Mouse (Mus musculus) lung, embryonic 14.5 days (tissue): Measurements from ENCODE around the gene Astn1. TPM values are rescaled to one million over a fixed set of nuclear protein-coding genes. Genes with fewer than 3 reads are reported as not detected.
A peak's percentile ranks its signal among the peaks of the same experiment; 100 is the strongest.

Experiments used
- ATAC-seq: fragments of 200-750 bp; cut with Nextera tagmentation; 2 replicates; pipeline ENCODE4 v1.8.0; 2017; ENCODE audit warnings: mild to moderate bottlenecking, moderate TSS enrichment, moderate library complexity; ENCODE audit not compliant: insufficient read depth
- DNase-seq: peaks from one replicate; pipeline ENCODE4 v3.0.0-alpha.2; 2015
- H3K27ac ChIP-seq: fragments of 300-500 bp; sonication (generic); 2 replicates; pipeline ENCODE4 v1.5.1; 2014; ENCODE audit warnings: low read depth, mild to moderate bottlenecking, moderate library complexity
- H3K27me3 ChIP-seq: fragments of 300-500 bp; sonication (generic); 2 replicates; pipeline ENCODE4 v1.6.1; 2014; ENCODE audit warnings: low read length, control low read depth; ENCODE audit not compliant: insufficient read depth
- H3K36me3 ChIP-seq: fragments of 300-500 bp; sonication (generic); 2 replicates; pipeline ENCODE4 v1.6.1; 2014; ENCODE audit warnings: control low read depth; ENCODE audit not compliant: insufficient read depth
- H3K4me1 ChIP-seq: fragments of 300-500 bp; sonication (generic); 2 replicates; pipeline ENCODE4 v1.6.1; 2014; ENCODE audit warnings: antibody characterized with exemption, control low read depth; ENCODE audit not compliant: insufficient read depth
- H3K4me2 ChIP-seq: fragments of 300-500 bp; sonication (generic); 2 replicates; pipeline ENCODE4 v1.6.1; 2014; ENCODE audit warnings: mild to moderate bottlenecking
- H3K4me3 ChIP-seq: fragments of 300-500 bp; sonication (generic); 2 replicates; pipeline ENCODE4 v1.5.1; 2014; ENCODE audit warnings: low read depth, low read length
- H3K9ac ChIP-seq: fragments of 300-500 bp; sonication (generic); 2 replicates; pipeline ENCODE4 v1.6.1; 2014
- H3K9me3 ChIP-seq: fragments of 300-500 bp; sonication (generic); 2 replicates; pipeline ENCODE4 v1.6.1; 2016; ENCODE audit warnings: low read depth, low read length, control low read depth
- CTCF ChIP-seq: IDR thresholded peaks from 2 replicates; pipeline ENCODE4 v1.5.1; 2016; ENCODE audit warnings: antibody characterized with exemption, low read depth
- WGBS: fragments of 180-500 bp; shearing (Covaris S2); extraction: QIAGEN DNeasy Blood & Tissue Kit; methylation state at CpG from one replicate; pipeline ENCODE4 v1.1.7; 2014; 5-methylcytosine and 5-hydroxymethylcytosine counted together
- polyA plus RNA-seq: library from polyadenylated mRNA; unstranded; fragments of >200 nt; fragmentation: Nextera tagmentation; extraction: Ambion mirVana; gene quantifications from 2 replicates; pipeline ENCODE4 v1.2.1, GENCODE M21; 2014

The Astn1 gene
- polyA plus RNA-seq, 1 experiment from 2014 or later = 0.36 TPM

- no peak overlapping the region for H3K9ac ChIP-seq
- no peak overlapping the region for H3K27ac ChIP-seq
- H3K4me1 ChIP-seq = no peaks in the 10 kb centered on the region
- no peak overlapping the region for H3K4me3 ChIP-seq
- H3K36me3 ChIP-seq = no peaks in the 10 kb centered on the region
- no peak overlapping the region for H3K4me2 ChIP-seq
- ATAC-seq (peak; percentile 84), DNase-seq (peak; percentile 70)
- H3K9me3 ChIP-seq = no peaks in the 10 kb centered on the region
- H3K27me3 ChIP-seq = no peaks in the 10 kb centered on the region
- peak; percentile 74 for TF ChIP-seq CTCF
- WGBS = 33% methylated on average over 16 of the region's 16 CpGs
Observed at GRCm38 (mm10) chr1:158596726-158597448, 234.8 kb downstream of the Astn1 start.

- WGBS = 77% methylated on average over 7 of the region's 7 CpGs
- DNase-seq (peak; percentile 3), ATAC-seq (no peak)
- no peaks in the 10 kb centered on the region for H3K9me3 ChIP-seq
- TF ChIP-seq CTCF = peak; percentile 46
- H3K27me3 ChIP-seq = no peaks in the 10 kb centered on the region
- H3K4me2 ChIP-seq = no peak overlapping the region
- H3K36me3 ChIP-seq = no peaks in the 10 kb centered on the region
- H3K4me3 ChIP-seq = no peak overlapping the region
- no peak overlapping the region for H3K27ac ChIP-seq
- H3K9ac ChIP-seq = no peak overlapping the region
- no peaks in the 10 kb centered on the region for H3K4me1 ChIP-seq
Observed at GRCm38 (mm10) chr1:158597996-158598395, 235.9 kb downstream of the Astn1 start.

- WGBS = 90% methylated on average over 2 of the region's 2 CpGs
Observed at GRCm38 (mm10) chr1:158599435-158599834, 237.4 kb downstream of the Astn1 start.

GRCm38 (mm10) chr1:158603056-158603455 is 241.0 kb downstream of the Astn1 start:
- Histone ChIP-seq H3K4me2 (no peak overlapping the region), H3K4me3 (no peak overlapping the region), H3K9ac (no peak overlapping the region), H3K27ac (no peak overlapping the region), H3K4me1 (no peaks in the 10 kb centered on the region), H3K36me3 (no peaks in the 10 kb centered on the region), H3K27me3 (no peaks in the 10 kb centered on the region), H3K9me3 (no peaks in the 10 kb centered on the region)
- 75% methylated on average over 2 of the region's 2 CpGs for WGBS
- no peak for ATAC-seq
- DNase-seq = no peak
- no peak for TF ChIP-seq CTCF

More at GRCm38 (mm10) chr1:158599435-158599834, 237.4 kb downstream of the Astn1 start:
- ATAC-seq (no peak), DNase-seq (no peak)
- no peak for TF ChIP-seq CTCF
- Histone ChIP-seq H3K4me1 (no peaks in the 10 kb centered on the region), H3K4me2 (no peak overlapping the region), H3K9me3 (no peaks in the 10 kb centered on the region), H3K27me3 (no peaks in the 10 kb centered on the region), H3K27ac (no peak overlapping the region), H3K36me3 (no peaks in the 10 kb centered on the region), H3K4me3 (no peak overlapping the region), H3K9ac (no peak overlapping the region)

- ATAC-seq = no peak
- TF ChIP-seq CTCF = no peak
- no peak for DNase-seq
- Histone ChIP-seq H3K9ac (no peak overlapping the region), H3K27ac (no peak overlapping the region), H3K4me3 (no peak overlapping the region), H3K9me3 (no peaks in the 10 kb centered on the region), H3K4me1 (no peaks in the 10 kb centered on the region), H3K4me2 (no peak overlapping the region), H3K36me3 (no peaks in the 10 kb centered on the region), H3K27me3 (no peaks in the 10 kb centered on the region)
- 89% methylated on average over 1 of the region's 1 CpGs for WGBS
Observed at GRCm38 (mm10) chr1:158604149-158604548, 242.1 kb downstream of the Astn1 start.

- Histone ChIP-seq H3K27me3 (no peaks in the 10 kb centered on the region), H3K4me3 (no peak overlapping the region), H3K9me3 (no peaks in the 10 kb centered on the region), H3K27ac (no peak overlapping the region), H3K9ac (no peak overlapping the region), H3K4me2 (no peak overlapping the region), H3K4me1 (no peaks in the 10 kb centered on the region), H3K36me3 (no peaks in the 10 kb centered on the region)
- TF ChIP-seq CTCF = no peak
- ATAC-seq (no peak), DNase-seq (no peak)
- 84% methylated on average over 4 of the region's 4 CpGs for WGBS
Observed at GRCm38 (mm10) chr1:158605597-158605996, 243.5 kb downstream of the Astn1 start.

- DNase-seq (no peak), ATAC-seq (no peak)
- Histone ChIP-seq H3K4me2 (no peak overlapping the region), H3K9me3 (no peaks in the 10 kb centered on the region), H3K4me1 (no peaks in the 10 kb centered on the region), H3K27ac (no peak overlapping the region), H3K36me3 (no peaks in the 10 kb centered on the region), H3K27me3 (no peaks in the 10 kb centered on the region), H3K4me3 (no peak overlapping the region), H3K9ac (no peak overlapping the region)
- WGBS = 83% methylated on average over 10 of the region's 10 CpGs
- TF ChIP-seq CTCF = no peak
Observed at GRCm38 (mm10) chr1:158606324-158606723, 244.3 kb downstream of the Astn1 start.

- no peak for ATAC-seq
- TF ChIP-seq CTCF = no peak
- H3K27me3 ChIP-seq = no peaks in the 10 kb centered on the region
- no peak overlapping the region for H3K27ac ChIP-seq
- WGBS = 53% methylated on average over 1 of the region's 1 CpGs
- no peak overlapping the region for H3K4me3 ChIP-seq
- no peak overlapping the region for H3K9ac ChIP-seq
- DNase-seq = peak; percentile 1
- H3K36me3 ChIP-seq = no peaks in the 10 kb centered on the region
- H3K4me2 ChIP-seq = no peak overlapping the region
- no peaks in the 10 kb centered on the region for H3K9me3 ChIP-seq
- no peaks in the 10 kb centered on the region for H3K4me1 ChIP-seq
Observed at GRCm38 (mm10) chr1:158607201-158607600, 245.1 kb downstream of the Astn1 start.
